Mouse (Mus musculus) heart, adult 2 months (tissue): ENCODE data around the gene Agbl3. TPM values are rescaled to one million over a fixed set of nuclear protein-coding genes. Genes with fewer than 3 reads are reported as not detected.

Experiments
- DNase-seq, 2 experiments: peaks; one replicate each; pipeline ENCODE4 v3.0.0; 2021
- H3K27ac ChIP-seq: fragments of 200-600 bp; 2 replicates; pipeline ENCODE4 v1.8.1; 2022
- H3K27me3 ChIP-seq: fragments of 200-500 bp; 2 replicates; pipeline ENCODE4 v1.6.1; 2012; ENCODE audit warnings: mild to moderate bottlenecking, low read length, inconsistent platforms, mixed read lengths; ENCODE audit not compliant: control insufficient read depth, insufficient read depth
- H3K36me3 ChIP-seq: fragments of 200-500 bp; 2 replicates; pipeline ENCODE4 v1.6.1; 2012; ENCODE audit warnings: low read length, inconsistent platforms; ENCODE audit not compliant: control insufficient read depth, insufficient read depth
- H3K4me1 ChIP-seq: fragments of 200-500 bp; 2 replicates; pipeline ENCODE4 v1.6.1; 2011; ENCODE audit warnings: low read length; ENCODE audit not compliant: control insufficient read depth, insufficient read depth
- H3K4me3 ChIP-seq: fragments of 200-600 bp; 2 replicates; pipeline ENCODE4 v1.8.1; 2022
- H3K79me2 ChIP-seq: fragments of 200-500 bp; replicated peaks from 2 replicates; pipeline ENCODE4 v1.6.1; 2012; ENCODE audit warnings: mild to moderate bottlenecking, inconsistent platforms, low read length, moderate library complexity, mixed read lengths; ENCODE audit not compliant: control insufficient read depth, insufficient read depth
- H3K9ac ChIP-seq: fragments of 200-500 bp; 2 replicates; pipeline ENCODE4 v1.6.1; 2012; ENCODE audit warnings: low read depth, mild to moderate bottlenecking, control low read depth, inconsistent platforms, low read length, mixed read lengths
- CTCF ChIP-seq: fragments of 200-600 bp; IDR thresholded peaks from 2 replicates; pipeline ENCODE4 v1.8.1; 2022; ENCODE audit warnings: antibody characterized with exemption, mild to moderate bottlenecking, moderate library complexity
- EP300 ChIP-seq: fragments of 200-500 bp; IDR thresholded peaks from 2 replicates; pipeline ENCODE4 v1.6.1; 2011; ENCODE audit warnings: low read depth, low read length, control low read depth; ENCODE audit not compliant: insufficient read depth
- POLR2A ChIP-seq: fragments of 200-500 bp; IDR thresholded peaks from 2 replicates; pipeline ENCODE4 v1.6.1; 2011; ENCODE audit warnings: mild to moderate bottlenecking, low read depth, low read length, control low read depth; ENCODE audit not compliant: insufficient read depth
- WGBS: fragments of 180-500 bp; shearing (Covaris S2); methylation state at CpG from one replicate; pipeline ENCODE4 v1.1.7; 2018; 5-methylcytosine and 5-hydroxymethylcytosine counted together
- intact Hi-C: fragments of 180-260 bp; cut with DNase I; formaldehyde crosslinking; loops from one replicate; pipeline ENCODE4 v1.15.1; 2025
- polyA plus RNA-seq: library from polyadenylated mRNA; depleted of rRNA; stranded (reverse); fragments of >200 nt; gene quantifications from 2 replicates; pipeline ENCODE4 v1.2.3, GENCODE M21; 2012; rRNA removed
- total RNA-seq, 2 experiments: library from RNA; stranded (reverse); gene quantifications; 2 replicates each; pipeline ENCODE4 v1.2.3; 2021

The Agbl3 gene
- total and polyA plus RNA-seq, 3 experiments = 2.5 to 3.7 (median 2.6) TPM

DNA sequence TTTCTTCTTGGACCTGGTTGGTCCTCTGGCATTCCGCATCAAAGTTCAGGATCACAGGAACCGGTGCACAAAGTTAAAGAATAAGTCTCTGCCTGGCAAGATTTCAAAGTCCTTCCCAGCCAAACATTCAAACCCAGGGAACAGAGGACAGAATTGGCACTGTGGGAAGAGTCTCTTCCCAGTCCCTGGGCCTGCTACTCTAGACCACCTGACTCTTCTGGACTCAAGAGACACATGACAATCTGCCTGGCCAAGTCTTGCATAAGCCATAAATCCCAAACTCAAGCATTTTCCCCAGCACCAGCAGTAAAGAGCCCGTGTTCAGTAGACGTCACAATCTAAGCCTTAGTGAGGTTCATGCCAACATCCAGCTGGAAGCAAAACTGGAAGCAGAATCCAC is 126.4 kb downstream of the Agbl3 start:
- intact Hi-C loops = loop anchor here (2.0 kb wide), 1 partner anchor 28 kb away; the partner anchor contains the start of gene Cyren
- peak overlapping the region; percentile 33 for H3K27ac ChIP-seq

GRCm38 (mm10) chr6:34907121-34907614 is 126.9 kb downstream of the Agbl3 start:
- Histone ChIP-seq H3K36me3 (no peaks in the 10 kb centered on the region; the same call in 1 of the 2 replicates), H3K4me3 (no peak overlapping the region), H3K27me3 (no peaks in the 10 kb centered on the region), H3K27ac (peak overlapping the region; percentile 33), H3K9ac (no peak overlapping the region), H3K4me1 (peaks cover 8% of the 10 kb centered on the region), H3K79me2 (no peaks in the 10 kb centered on the region)
- intact Hi-C loops = loop anchor here (2.0 kb wide), 1 partner anchor 28 kb away; the partner anchor contains the start of gene Cyren
- peak in 1 of 2 experiments; percentile 28 for DNase-seq
- TF ChIP-seq POLR2A = no peak
- TF ChIP-seq EP300 = no peak
- no peak for TF ChIP-seq CTCF
- WGBS = 7% methylated on average over 2 of the region's 2 CpGs

More for the DNA sequence above, 126.4 kb downstream of the Agbl3 start:
- no peaks in the 10 kb centered on the region for H3K27me3 ChIP-seq
- H3K36me3 ChIP-seq = no peaks in the 10 kb centered on the region; the same call in 1 of the 2 replicates
- DNase-seq = peak in 1 of 2 experiments; percentile 49
- TF ChIP-seq CTCF = no peak
- TF ChIP-seq EP300 = no peak
- TF ChIP-seq POLR2A = no peak
- H3K79me2 ChIP-seq = no peaks in the 10 kb centered on the region
- H3K4me3 ChIP-seq = no peak overlapping the region
- 54% methylated on average over 4 of the region's 4 CpGs for WGBS
- no peak overlapping the region for H3K9ac ChIP-seq
- peaks cover 8% of the 10 kb centered on the region for H3K4me1 ChIP-seq

- no peaks in the 10 kb centered on the region for H3K27me3 ChIP-seq
- peak overlapping the region; percentile 33 for H3K27ac ChIP-seq
- intact Hi-C loops = loop anchor here (2.0 kb wide), 1 partner anchor 29 kb away; the partner anchor contains the start of gene Cyren
- no peaks in the 10 kb centered on the region for H3K79me2 ChIP-seq
- no peak overlapping the region for H3K4me3 ChIP-seq
- peaks cover 6% of the 10 kb centered on the region for H3K4me1 ChIP-seq
- H3K36me3 ChIP-seq = no peaks in the 10 kb centered on the region; the same call in 1 of the 2 replicates
- peak in 1 of 2 experiments; percentile 25 for DNase-seq
- no peak for TF ChIP-seq POLR2A
- no peak for TF ChIP-seq EP300
- no peak for TF ChIP-seq CTCF
- H3K9ac ChIP-seq = no peak overlapping the region
- 68% methylated on average over 18 of the region's 18 CpGs for WGBS
Observed at GRCm38 (mm10) chr6:34907696-34908260, 127.5 kb downstream of the Agbl3 start.

Other genes with a start within 250 kb of the Agbl3 start
- gene Cald1, start 181.9 kb upstream of the Agbl3 start, total RNA-seq = 10 to 100 TPM; 47.6 to 62.8 TPM
- 14.1 and 28.2 TPM in 2 replicates for gene Cald1, start 181.9 kb upstream of the Agbl3 start, polyA plus RNA-seq
- gene Tmem140, start 82.7 kb downstream of the Agbl3 start, total RNA-seq = 10 to 100 TPM; 22.9 TPM
- 18.2 and 23.5 TPM in 2 replicates for gene Tmem140, start 82.7 kb downstream of the Agbl3 start, polyA plus RNA-seq
- gene Cyren, start 97.6 kb downstream of the Agbl3 start, total RNA-seq = 1 to 10 TPM; 3.5 to 5.5 TPM
- gene Cyren, start 97.6 kb downstream of the Agbl3 start, polyA plus RNA-seq = 5.8 and 6.2 TPM in 2 replicates
- gene Wdr91, start 130.4 kb downstream of the Agbl3 start, total RNA-seq = 10 to 100 TPM; 12.7 to 13.4 TPM
- 8.1 and 13.3 TPM in 2 replicates for gene Wdr91, start 130.4 kb downstream of the Agbl3 start, polyA plus RNA-seq
- not detected for gene Stra8, start 139.7 kb downstream of the Agbl3 start, total RNA-seq
- gene Stra8, start 139.7 kb downstream of the Agbl3 start, polyA plus RNA-seq = not detected in 2 replicates
- gene Slc23a4, start 208.0 kb downstream of the Agbl3 start, total RNA-seq = under 1 TPM; 0.16 to 0.21 TPM
- gene Slc23a4, start 208.0 kb downstream of the Agbl3 start, polyA plus RNA-seq = 0.55 and 0.76 TPM in 2 replicates